Comparison of ENCODE assay signal across 8 mouse cellular contexts in genomic region chr4:44072146-44072872, GRCm38 (mm10). TPM values are rescaled to one million over a fixed set of nuclear protein-coding genes. Genes with fewer than 3 reads are reported as not detected.
DNase-seq lines count a peak whose midpoint lies in the region; ATAC-seq lines count a peak whose summit lies in the region.

No protein-coding gene starts in this region.

- peak overlapping the region; percentile 87 for H3K4me3 ChIP-seq in hindbrain, embryonic 16.5 days (ENCODE audit: low read length)

- no peaks in the 10 kb centered on the region for H3K36me3 ChIP-seq in hindbrain, embryonic 16.5 days (ENCODE audit: control insufficient read depth, insufficient read depth, low read length)

- H3K4me1 ChIP-seq in hindbrain, embryonic 16.5 days (ENCODE audit: control insufficient read depth, insufficient read depth, low read depth, low read length), result peaks cover 18% of the 10 kb centered on the region

- peak; percentile 93 for DNase-seq in ZHBTc4 (ENCODE audit: low read depth, low spot score)
- DNase-seq in cerebellum, postnatal 4 days (ENCODE audit: low spot score in 2 of 2), result peak; percentile 77 to 87
- peak; percentile 91 for DNase-seq in gastrocnemius, adult 18-20 months (ENCODE audit: low spot score)
- DNase-seq in left cerebral cortex, adult 18-20 months (ENCODE audit: low spot score in 2 of 2), result peak; percentile 82 to 93
- DNase-seq in lung, postnatal 4 days, result peak; percentile 94 to 96
- peak; percentile 93 for DNase-seq in retina, postnatal 1 day
- peak; percentile 93 for DNase-seq in thymus, postnatal 4 days

- ATAC-seq in hindbrain, embryonic 16.5 days, result peak; percentile 99

- H3K27ac ChIP-seq in hindbrain, embryonic 16.5 days (ENCODE audit: low read depth, low read length), result peak overlapping the region; percentile 84

- H3K4me2 ChIP-seq in hindbrain, embryonic 16.5 days (ENCODE audit: low read length), result peak overlapping the region; percentile 78

- no peaks in the 10 kb centered on the region for H3K9me3 ChIP-seq in hindbrain, embryonic 16.5 days (ENCODE audit: control insufficient read depth, low read length)

- no peaks in the 10 kb centered on the region for H3K27me3 ChIP-seq in hindbrain, embryonic 16.5 days (replicated peaks; ENCODE audit: control insufficient read depth, insufficient read depth, low read length)

- WGBS in hindbrain, embryonic 16.5 days, result under 1% methylated on average over 70 of the region's 70 CpGs

- H3K9ac ChIP-seq in hindbrain, embryonic 16.5 days (ENCODE audit: low read depth, low read length), result peak overlapping the region; percentile 89

RNA-seq across cellular contexts. Expression of gene Gne, which starts 11.7 kb away (rescaled TPM):
- total RNA-seq in gastrocnemius, adult 18-20 months (2021), result 10 to 100 TPM in 1 of 2 experiments, 1 to 10 TPM in 1; 9.5 to 12.4 TPM
- polyA plus RNA-seq in hindbrain, embryonic 16.5 days (2015; fragmentation: Nextera tagmentation; extraction: Ambion mirVana), result 27.3 and 31.1 TPM in 2 replicates
- 10 to 100 TPM; 45.3 to 54.3 TPM for total RNA-seq in left cerebral cortex, adult 18-20 months (2021)

Comparison
In these comparisons a context has a peak if more than half of its experiments do, and no peak if none do; other contexts are left out.
1. Peak in every context shown above with its lines: DNase-seq, ATAC-seq, H3K4me3 ChIP-seq and H3K27ac ChIP-seq.